Mouse (Mus musculus) regulatory T cell (primary cell): ENCODE results near the gene Atp8b5.

Experiments used
- in situ Hi-C: fragments of 300-600 bp; cut with MboI, MseI; formaldehyde crosslinking; loops from one replicate; pipeline ENCODE4 v1.15.1; 2025; ENCODE audit warnings: high pct_unique_total_duplicates

The Atp8b5 gene

DNA sequence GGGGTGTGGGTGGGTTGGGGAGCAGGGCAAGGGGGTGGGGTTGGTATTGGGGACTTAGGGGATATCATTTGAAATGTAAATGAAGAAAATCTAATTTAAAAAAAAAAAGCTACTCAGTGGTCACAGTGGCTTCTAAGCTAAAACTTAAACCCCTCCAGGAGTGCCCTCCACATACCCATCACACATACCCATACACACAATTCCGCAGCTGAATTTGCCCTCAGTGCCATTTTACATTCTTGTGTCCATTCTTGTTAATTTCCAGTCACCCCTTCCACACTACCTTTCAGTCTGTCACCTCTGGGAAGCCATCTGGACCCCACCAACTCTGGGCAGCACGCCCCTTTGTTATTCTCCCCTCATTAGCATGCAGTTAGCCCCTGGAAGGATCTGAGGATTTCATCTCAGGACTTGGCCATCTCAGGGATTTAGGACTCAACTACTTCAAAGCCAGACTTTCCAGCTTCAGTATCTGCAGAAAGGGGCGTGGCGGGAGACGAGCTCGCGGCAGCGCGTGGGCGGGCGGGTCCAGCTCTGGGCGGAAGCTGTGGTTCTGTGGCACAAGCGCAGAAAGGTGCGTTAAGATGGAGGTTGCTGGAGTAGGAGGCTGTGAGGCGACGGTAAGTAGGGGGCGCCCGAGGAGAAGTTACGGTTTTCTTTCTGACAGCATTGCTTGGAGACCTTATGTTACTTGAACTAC lies at the start of gene Atp8b5:
Gene Atp8b5 (plus strand): TSS at position 537 of the 700 bp plus-strand sequence.
- in situ Hi-C loops = no loop called here

- in situ Hi-C loops = no loop called here
Measured at GRCm38 (mm10) chr4:43217997-43218396, 49.0 kb upstream of the Atp8b5 start.

- in situ Hi-C loops = no loop called here
Measured at GRCm38 (mm10) chr4:43231821-43232220, 35.1 kb upstream of the Atp8b5 start.

DNA sequence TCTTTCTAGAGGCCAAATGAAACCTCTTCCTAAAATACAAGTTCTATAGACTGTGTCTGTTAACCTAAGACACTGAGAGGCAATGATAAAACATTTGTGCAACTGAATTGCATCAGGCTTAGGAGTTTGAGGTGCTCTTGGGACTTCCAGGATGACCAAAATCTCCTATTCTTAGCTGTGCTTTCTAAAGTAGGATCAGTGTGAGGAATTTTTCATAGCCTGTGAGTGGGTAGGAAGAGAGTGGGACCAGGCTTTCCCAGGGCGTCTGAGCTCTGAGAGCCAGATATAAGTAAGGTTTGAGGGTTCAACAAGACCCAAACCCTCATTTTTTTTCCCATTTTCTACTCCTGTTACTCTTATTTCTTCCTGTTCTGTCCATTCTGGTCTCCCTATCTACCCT lies 34.0 kb upstream of the Atp8b5 start:
- in situ Hi-C loops = no loop called here

DNA sequence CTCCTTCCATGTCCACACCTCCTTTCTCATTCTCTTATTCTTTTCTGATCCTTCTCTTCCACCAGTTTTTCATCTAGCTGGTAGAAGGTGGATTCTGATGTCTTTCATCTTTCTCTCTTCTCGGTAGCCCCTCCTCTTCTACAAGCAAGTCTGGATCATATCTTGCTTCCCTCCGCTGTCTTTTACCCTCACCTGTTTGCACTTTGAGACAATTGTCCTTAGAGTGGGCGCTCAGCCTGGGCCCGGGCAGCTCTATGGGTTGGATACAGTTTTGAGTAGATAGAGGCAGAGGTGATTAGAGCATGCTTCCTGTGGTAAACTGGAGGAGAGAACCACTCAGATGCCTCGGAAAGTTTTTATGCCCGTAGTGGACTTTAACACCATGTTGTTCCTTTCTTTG lies 33.5 kb upstream of the Atp8b5 start:
- in situ Hi-C loops = no loop called here

GRCm38 (mm10) chr4:43236898-43237297 lies 30.1 kb upstream of the Atp8b5 start:
- in situ Hi-C loops = no loop called here

DNA sequence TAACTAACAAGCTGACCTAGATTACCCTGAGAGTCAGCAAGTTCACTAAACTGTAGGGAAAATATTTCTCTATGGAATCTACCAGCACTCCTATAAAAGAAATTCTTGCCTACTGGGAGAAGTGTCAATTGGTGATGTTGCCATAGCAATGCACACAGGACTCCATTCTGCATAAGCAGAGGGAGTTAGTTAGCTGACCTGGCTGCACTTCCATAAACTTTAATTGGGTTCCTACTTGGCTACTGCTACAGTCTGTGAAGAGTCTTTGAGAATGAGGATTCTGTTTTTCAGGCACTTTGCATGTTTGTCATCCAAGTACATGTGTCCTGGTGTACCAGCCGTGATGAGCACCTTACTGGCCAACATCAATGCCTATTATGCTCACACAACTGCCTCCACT lies 26.2 kb upstream of the Atp8b5 start:
- in situ Hi-C loops = no loop called here

GRCm38 (mm10) chr4:43244022-43244421 lies 22.9 kb upstream of the Atp8b5 start:
- in situ Hi-C loops = no loop called here

GRCm38 (mm10) chr4:43245776-43246175 lies 21.2 kb upstream of the Atp8b5 start:
- in situ Hi-C loops = no loop called here

DNA sequence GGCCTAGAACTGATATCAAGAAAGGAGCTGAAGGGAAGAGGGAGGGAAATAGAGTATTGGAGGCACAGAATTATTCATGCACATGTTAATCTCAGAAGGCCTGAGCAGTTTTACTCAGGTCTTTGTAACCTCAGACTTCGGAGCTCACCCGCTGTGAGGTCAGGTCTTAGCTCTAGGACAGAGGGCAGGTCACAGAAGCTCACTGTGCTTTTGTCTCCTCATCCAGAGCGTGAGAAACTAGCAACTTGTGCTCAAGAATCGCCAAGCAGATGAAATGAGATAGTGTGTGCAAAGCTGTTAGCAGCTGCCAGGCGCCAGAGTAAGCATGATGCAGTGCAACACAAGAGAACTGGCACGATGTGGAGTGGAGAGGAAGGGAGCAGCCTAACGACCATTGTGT lies 18.9 kb upstream of the Atp8b5 start:
- in situ Hi-C loops = no loop called here

GRCm38 (mm10) chr4:43248909-43249308 lies 18.1 kb upstream of the Atp8b5 start:
- in situ Hi-C loops = no loop called here

DNA sequence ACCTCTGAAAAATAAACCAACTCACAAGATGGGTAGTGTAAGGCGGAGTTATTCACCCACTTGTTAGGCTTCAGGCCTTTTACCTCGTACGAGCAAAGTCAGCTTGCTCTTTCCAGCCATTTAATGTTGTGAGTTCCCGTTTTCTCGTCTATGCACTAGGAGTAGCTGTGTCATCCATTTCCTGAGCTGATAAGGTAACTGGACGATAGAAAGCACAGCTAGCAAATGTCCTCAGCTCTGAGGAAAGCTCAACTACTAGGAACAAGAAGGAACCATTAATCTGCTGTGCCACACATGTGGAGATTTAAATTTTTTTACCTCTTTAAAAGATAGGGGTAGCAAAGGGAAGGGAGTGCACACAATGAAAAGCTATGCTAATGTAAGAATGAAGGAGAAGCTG lies 15.7 kb upstream of the Atp8b5 start:
- in situ Hi-C loops = no loop called here

DNA sequence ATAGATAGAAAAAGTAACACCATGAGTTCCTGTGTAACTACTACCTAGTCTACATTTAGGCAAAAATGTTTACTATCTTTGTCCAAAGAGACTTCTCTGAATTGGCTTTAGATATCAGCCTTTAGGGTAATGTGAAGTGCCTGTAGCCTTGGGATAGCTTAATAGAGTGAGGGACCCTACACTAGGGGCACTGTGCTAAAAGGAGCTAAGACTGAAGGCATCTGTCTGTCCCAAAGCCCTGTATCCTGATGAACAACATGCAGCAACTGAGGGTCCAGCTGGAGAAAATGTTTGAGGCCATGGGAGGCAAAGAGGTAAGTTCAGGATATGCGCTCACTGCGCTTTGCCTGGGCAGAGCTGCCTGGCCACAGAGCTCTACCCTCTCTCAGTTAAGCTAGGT lies 9.9 kb upstream of the Atp8b5 start:
- in situ Hi-C loops = no loop called here

- in situ Hi-C loops = no loop called here
Measured at GRCm38 (mm10) chr4:43258556-43258955, 8.4 kb upstream of the Atp8b5 start.

- in situ Hi-C loops = no loop called here
Measured at GRCm38 (mm10) chr4:43259435-43259834, 7.5 kb upstream of the Atp8b5 start.

- in situ Hi-C loops = loop anchor here (5.0 kb wide), 1 partner anchor 157 kb away; no protein-coding TSS in a partner anchor
Measured at GRCm38 (mm10) chr4:43260096-43260495, 6.9 kb upstream of the Atp8b5 start.

DNA sequence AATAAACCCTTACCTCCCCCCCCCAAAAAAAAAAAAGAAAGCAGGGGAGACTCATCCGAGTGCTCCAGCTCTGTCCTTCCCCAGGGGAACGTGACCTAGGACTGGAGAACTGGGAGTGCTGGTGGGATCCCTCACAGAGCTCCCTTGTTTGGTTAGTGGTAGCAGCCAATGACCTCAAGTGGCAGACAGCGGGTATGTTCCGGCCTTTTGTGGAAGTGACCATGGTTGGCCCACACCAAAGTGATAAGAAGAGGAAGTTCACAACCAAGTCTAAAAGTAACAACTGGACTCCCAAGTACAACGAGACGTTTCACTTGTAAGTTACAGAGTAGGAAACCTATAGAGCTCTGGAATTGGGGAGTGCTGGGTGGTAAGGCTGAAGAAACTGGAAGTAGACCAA lies 4.1 kb upstream of the Atp8b5 start:
- in situ Hi-C loops = loop anchor here (5.0 kb wide), 1 partner anchor 154 kb away; no protein-coding TSS in a partner anchor

- in situ Hi-C loops = no loop called here
Measured at GRCm38 (mm10) chr4:43266146-43266545, 813 bp upstream of the Atp8b5 start.

GRCm38 (mm10) chr4:43267323-43267658 lies 332 bp downstream of the Atp8b5 start:
- in situ Hi-C loops = no loop called here

- in situ Hi-C loops = no loop called here
Measured at GRCm38 (mm10) chr4:43285476-43285875, 18.5 kb downstream of the Atp8b5 start.

DNA sequence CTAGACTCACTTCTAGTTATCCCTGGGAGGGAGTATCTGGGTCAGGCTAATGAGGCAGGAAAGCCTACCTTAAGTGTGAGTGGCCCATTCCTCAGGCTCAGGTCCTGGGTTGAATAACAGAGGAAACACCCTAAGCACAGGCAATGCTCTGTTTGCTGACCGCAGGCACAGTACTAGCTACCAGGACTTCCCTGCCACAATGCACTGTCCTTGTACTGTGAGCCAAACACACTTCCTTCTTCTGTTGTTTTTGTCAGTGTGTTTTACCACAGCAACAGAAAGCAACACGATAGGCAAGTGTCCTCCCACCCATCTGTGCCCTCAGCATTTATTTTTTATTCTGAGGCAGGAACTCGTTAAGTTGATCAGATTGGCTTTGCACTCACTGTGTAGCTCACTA lies 20.3 kb downstream of the Atp8b5 start:
- in situ Hi-C loops = no loop called here

GRCm38 (mm10) chr4:43294001-43294400 lies 27.0 kb downstream of the Atp8b5 start:
- in situ Hi-C loops = no loop called here

DNA sequence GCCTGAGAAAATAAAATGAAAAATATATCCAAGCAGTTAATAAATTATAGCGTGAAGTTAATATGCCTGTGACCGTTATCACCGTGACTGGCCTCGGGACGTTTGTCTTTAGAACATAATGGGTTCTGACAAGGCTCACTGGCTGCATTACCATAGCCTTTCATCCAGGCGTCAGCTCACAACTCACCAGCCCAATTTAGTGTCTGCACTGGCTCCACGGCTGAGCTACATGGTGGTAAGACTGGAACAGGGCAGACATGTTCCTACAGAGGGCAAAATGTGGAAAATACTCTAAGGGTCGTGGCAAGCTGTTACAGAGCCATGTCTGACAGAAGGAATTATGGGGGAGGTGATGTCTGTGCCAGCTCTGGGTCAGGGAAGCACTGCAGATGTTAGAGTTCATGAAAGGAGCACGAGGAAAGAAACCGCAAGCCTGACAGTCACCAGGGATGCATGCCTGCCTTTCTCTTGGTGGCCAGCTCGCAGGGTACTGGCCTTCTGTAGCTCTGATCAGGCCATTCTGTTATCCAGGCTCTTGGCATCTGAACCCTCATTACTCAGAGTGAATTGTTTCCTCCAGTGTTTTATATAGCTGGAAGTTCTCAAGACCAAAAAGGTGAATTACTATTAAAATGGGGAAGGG lies 42.9 kb downstream of the Atp8b5 start:
- in situ Hi-C loops = no loop called here
